Mouse (Mus musculus) ovary, adult 18-20 months (tissue): ENCODE data around the gene Iqgap1.

Experiments used
- DNase-seq: peaks from one replicate; pipeline ENCODE4 v3.0.0; 2022; ENCODE audit warnings: low spot score, mixed read lengths

The Iqgap1 gene

GRCm38 (mm10) chr7:80843910-80844640 lies 18.3 kb upstream of the Iqgap1 start:
- no peak for DNase-seq

DNA sequence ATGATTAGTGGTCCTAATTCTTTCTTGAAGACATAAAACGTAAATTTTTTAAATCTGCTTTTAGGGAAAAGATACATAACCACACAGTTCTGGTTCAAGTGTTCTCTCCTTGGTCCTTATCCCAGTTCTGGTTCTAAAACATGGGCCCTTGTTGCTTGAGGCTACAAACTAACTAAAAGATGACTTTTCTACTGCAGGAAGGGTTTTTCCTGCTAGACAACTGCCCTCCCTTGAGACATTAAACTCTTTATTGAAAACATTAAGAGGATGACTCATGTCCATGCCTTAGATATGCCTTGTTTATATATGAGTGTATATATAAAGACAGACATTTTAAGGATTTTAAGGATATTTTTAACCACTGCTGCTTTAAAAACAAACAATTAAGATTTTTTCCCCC lies 17.4 kb upstream of the Iqgap1 start:
- no peak for DNase-seq

- no peak for DNase-seq
These were observed 16.4 kb upstream of the Iqgap1 start for GRCm38 (mm10) chr7:80842132-80842531.

DNA sequence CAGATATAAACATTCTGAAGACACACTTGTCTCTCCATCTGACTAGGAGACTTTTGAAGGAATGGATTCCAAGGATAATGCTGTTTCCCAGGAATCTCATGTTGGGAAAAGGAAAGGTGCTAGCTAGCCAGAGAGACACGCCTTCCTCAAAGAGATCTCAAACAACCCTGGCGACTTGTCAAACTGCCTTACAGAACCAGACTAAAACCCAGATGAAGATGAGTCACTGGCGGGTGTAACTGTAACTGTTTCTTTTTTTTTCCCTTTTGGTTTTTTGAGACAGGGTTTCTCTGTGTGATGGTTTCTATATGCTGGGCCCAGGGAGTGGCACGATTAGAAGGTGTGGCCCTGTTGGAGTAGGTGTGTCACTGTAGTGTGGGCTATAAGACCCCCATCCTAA lies 15.2 kb upstream of the Iqgap1 start:
- DNase-seq, result no peak

GRCm38 (mm10) chr7:80840241-80840640 lies 14.5 kb upstream of the Iqgap1 start:
- DNase-seq, result no peak

- DNase-seq, result no peak
These were observed 14.0 kb upstream of the Iqgap1 start for GRCm38 (mm10) chr7:80839755-80840154.

GRCm38 (mm10) chr7:80838247-80838646 lies 12.5 kb upstream of the Iqgap1 start:
- DNase-seq, result no peak

- no peak for DNase-seq
These were observed 12.0 kb upstream of the Iqgap1 start for GRCm38 (mm10) chr7:80837736-80838135.

DNA sequence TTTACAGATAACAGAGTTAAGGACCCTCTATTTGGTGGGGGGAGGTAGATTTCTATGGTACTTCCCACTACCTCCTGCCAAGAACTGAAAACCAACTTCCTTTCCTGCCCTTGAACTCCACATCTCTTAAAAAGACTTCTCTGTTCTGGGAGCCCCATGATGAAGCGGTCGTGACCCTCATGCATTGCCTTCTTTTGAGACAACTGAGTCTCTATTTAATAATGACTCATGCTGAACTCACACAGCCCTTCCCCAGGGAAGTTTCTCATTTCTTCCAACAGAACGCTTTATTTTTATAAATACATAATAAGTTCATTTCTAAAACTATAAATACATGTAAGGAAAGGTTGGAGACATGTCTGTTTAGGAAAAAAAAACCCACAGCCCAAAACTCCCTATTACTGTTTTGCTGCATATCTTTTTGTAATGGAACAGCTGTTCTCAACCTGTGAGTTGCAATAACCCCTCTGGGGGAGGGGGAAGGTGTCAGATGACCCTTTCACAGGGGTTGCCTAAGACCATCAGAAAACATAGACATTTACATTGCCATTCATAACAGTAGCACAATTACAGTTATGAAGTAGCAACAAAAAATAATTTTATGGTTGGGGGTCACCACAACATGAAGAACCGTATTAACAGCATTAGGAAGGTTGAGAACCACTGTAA lies 10.3 kb upstream of the Iqgap1 start:
- DNase-seq, result no peak

DNA sequence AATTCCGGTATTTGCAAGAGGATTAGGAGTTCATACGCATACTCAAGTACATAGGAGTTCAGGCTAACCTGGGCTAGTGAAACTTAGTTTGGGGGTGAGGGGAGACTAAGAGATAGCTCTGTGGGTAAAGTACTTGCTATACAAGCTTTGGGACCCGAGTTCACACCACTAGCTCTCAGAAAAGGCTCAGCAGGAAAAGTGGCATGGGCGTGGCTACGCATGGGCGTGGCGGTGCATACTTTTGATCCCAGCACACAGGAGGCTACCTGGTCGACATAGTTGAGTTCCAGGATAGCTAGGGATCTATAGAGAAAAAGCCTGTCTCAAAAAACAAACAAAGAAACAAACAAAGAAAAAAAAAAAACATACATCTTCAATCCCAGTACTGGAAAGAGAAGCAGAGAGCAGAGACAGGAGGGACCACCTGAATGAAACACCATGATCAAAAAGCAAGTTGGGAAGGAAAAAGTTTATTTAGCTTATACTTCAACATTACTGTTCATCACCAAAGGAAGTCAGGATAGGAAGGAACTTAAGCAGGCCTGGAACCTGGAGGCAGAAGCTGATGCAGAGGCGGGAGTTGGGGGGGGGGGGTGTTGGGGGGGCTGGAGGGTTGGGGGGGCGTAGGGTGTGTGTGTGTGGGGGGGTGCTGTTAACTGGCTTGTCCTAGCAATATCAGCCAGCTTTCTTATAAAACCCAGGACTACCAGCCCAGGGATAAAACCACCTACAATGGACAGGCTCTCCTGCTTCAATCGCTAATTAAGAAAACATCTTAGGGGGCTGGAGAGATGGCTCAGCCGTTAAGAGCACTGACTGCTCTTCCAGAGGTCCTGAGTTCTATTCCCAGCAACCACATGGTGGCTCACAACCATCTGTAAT lies 8.1 kb upstream of the Iqgap1 start:
- DNase-seq, result no peak

DNA sequence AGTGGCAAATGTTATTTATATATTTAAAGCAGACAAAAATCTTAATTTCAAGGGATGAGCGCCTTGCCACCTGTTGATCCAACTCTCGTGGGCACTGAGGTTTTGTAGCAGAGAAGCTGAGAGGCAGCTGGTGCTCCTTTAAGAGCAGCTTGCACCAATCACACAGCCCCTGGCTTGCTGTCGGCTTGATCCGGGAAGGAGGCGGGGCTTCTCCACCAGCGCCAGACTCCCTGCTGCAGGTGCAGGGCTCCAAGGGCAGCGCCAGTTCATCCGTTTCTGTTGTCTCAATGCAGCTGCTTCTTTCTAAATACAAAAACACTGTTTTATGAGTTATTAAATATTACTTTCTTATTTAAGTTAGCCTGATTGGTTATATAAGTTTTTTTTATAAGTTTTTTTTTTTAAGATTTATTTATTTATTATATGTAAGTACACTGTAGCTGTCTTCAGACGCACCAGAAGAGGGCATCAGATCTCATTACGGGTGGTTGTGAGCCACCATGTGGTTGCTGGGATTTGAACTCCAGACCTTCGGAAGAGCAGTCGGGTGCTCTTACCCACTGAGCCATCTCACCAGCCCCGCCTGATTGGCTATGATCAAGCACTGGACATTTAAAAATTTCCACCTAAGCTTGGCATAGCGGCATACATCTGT lies 7.3 kb upstream of the Iqgap1 start:
- peak; percentile 29 for DNase-seq

DNA sequence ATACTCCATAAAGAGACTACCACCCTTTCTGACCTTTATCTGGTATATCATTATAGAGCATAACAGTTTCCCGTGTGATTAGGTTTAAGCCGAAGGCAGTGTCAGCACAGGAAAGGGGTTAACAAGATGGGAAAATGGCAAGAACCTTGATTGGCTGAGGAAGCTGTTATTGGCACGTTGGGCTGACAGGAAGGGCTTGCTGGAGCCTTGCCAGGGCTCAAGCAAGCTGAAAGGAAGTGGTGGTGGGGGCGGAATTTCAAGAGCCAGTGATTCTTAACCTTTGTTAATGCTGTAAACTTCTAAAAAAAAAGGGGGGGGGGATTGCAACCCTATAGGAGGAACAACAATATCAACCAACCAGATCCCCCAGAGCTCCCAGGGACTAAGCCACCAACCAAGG lies 6.4 kb upstream of the Iqgap1 start:
- no peak for DNase-seq

DNA sequence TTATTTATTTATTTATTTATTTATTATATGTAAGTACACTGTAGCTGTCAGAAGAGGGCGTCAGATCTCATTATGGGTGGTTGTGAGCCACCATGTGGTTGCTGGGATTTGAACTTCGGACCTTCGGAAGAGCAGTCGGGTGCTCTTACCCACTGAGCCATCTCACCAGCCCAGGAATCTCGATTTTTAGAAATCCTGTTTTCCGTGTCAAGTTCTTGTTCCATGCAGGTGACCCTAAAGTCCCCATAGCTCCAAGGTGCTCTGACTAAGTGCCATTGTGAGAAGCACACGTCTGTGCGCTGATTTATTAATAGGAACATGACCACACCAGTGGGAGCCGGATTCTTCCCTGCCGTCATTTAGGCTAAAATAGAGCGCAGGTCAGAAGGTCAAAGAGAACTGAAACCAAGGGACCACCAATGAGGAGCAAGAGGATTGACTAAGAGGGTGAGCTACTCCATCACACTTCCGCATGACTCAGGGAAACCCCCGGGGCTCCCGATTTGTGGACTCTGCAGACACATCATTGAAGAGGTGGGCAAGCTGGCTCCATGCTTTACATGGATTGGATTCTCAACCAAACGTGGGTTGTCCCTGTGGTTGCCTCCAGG lies 4.5 kb upstream of the Iqgap1 start:
- no peak for DNase-seq

DNA sequence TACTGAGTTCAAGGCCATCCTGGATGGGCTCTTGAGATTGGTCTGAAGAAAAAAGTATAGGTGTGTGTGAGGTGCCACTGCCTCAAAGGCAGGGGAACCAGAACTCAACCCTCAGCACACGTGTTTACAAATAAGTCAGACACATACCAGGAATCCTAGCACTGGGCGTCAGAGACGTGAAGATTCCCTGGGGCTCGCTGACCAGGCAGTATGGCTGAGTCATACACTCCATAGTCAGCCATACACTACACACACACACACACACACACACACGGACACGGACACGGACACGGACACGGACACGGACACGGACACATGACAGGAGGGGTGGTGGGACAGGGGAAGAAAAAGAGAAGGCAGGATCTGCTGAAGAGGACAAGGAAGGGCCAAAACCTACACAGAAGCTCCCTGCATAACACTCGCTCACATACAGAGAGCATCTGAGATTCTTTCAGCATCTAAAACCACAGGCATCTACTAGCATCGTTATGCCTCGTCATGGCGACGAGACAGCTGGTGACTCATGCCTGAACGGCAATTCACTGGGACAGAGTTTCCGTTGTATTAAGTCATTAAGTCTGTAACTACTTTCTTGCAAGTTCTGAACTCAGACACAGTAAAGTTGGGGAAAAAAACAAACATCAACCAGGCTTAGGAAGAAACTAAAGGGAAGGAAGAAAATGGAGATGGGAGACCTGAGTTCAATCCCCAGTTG lies 2.5 kb upstream of the Iqgap1 start:
- DNase-seq, result no peak

DNA sequence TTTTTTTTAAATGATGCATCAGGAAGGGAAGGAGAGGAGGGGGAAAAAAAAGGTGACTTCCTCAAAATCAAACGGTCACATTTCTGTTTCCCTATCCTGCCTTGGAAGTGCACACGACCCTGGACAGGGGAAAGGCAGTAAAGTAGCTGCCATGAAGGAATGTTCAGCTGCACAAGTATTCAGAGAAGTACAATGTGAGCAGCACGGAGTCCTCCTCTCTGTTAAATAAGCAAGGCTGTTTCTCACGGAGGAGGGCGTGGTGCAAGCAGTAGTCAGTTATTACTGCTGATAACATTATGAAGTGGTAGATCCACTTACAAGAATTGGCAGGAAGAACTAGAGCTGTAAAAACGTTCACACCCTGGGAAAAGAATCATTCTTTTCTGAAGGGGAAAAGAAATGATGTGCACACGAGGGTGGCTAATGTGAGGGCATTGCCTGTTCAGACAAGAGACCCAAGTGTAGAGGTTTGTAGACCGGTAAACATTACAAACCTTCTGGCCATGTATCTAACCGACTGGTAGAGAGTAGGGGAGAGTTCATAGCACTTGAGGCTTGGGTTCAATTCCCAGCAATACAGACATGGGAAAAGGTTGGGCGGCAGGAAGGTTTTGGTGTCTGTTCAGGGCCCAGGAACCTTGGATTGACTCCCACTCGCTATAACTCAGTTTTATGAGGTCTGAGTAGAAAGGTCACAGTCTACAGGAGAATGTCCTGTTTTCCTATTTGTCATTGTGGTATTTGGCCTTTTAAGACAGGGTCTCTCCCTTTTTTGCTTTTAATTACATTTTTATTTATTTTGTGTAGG lies 1.7 kb downstream of the Iqgap1 start:
- DNase-seq, result no peak

- DNase-seq, result no peak
These were observed 2.5 kb downstream of the Iqgap1 start for GRCm38 (mm10) chr7:80823267-80823666.

DNA sequence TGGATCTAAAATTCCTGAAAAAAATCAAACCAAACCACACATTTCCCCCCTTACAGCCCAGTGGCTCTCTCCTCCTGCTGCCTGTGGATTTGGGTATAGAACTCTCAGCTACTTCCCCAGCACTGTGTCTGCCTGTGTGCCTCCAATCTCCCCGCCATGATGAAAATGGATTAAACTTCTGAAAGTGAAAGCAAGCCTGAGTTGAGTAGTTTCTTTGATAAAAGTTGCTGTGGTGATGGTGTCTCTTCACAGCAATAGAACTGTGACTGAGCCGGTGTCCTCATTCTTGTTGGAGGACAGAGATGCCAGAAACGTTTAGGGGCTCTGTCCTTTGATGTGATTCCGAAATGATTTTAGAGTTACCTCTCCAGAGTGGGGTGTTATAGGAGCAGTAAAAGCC lies 4.9 kb downstream of the Iqgap1 start:
- no peak for DNase-seq

DNA sequence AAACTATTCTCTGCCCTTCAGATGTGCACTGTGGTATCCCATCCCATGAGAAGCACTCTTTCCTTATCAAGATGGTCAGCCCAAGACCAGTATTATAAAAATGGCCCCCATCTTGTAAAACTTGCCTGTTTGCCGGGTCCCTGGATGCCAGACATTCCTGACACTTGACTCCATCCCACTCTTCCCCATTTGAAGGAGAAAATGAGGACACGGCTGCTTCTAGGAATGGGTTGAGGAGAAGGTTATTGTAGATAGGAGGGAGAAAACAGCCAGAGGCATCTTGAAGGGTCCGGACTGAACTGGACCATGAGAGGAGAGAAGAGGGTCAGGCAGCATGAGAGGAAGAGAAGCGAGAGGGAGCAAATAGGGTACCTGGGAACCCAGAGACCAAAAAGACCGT lies 9.1 kb downstream of the Iqgap1 start:
- no peak for DNase-seq

DNA sequence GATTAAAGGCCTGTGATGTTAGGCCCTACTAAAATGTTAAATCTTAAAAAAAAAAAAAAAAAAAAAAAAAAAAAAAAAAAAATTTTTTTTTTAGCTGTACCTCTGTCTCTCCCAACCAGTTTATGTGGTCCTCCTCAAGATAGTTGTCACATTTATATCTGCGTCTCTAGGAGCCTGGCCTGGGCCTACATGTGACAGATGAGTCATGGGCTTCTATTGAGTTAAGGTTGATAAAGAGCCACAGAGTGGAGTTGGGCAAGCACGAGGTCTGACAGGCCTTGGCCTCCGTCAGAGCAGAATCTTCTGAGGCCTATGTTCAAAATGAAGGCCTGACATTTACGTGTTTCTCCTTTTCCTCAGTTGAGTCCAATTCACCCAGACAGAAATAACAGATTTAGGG lies 12.4 kb downstream of the Iqgap1 start:
- DNase-seq, result no peak

- DNase-seq, result no peak
These were observed 19.4 kb downstream of the Iqgap1 start for GRCm38 (mm10) chr7:80806331-80806730.
